Mouse (Mus musculus) frontal cortex, postnatal 14 days (tissue): ENCODE measurements at regions not wholly inside any gene's neighbourhood (a gene's known extent, or its start where the extent isn't known, plus 50 kb on each side); places are given as distances from the start of the nearest gene placed in this dataset.

Experiments used
- DNase-seq, 2 experiments: peaks; one replicate each; pipeline ENCODE4 v3.0.0; 2022; ENCODE audit warnings: low spot score in 2 of 2

DNA sequence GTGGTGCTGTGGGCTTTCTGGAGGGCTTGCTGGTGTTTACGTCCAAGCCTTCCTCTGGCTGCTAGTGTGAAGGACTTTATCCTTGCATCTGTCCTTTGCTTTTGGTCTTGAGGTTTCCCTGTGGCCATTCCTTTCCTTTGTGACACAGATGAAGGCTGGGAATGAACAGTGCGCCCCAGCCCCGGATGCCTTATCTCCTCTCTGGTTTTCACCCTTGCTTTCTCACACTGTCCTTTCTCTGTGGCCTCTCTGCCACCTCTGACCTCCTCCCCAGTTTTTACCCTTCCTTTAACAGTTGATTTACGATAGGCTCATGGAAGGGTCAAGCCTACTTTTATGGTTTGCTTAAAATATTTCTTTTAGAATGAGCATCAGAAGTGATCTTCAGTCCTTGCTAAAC is 53.2 kb downstream of the Gas1 start:
- DNase-seq, result no peak

DNA sequence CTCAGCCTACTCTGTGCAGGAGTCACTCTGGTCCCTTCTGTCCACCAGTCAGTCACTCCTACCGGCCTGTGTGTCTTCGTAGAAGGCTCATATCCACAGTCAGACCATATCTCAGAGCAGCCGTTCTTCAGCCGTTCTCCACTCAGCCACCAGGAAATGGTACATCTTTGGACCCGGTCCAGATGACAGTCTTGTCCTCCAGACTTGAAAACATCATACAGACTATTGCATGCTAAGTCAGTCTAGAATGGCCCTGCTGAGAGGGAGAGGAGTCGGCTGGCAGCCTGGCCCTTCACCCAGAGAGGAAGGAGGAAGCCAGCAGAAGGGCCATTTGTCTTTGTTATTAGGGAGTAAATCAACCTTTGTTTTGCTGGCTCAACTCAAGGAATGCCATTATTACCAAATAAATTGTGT is 54.0 kb downstream of the Gas1 start:
- no peak for DNase-seq

DNA sequence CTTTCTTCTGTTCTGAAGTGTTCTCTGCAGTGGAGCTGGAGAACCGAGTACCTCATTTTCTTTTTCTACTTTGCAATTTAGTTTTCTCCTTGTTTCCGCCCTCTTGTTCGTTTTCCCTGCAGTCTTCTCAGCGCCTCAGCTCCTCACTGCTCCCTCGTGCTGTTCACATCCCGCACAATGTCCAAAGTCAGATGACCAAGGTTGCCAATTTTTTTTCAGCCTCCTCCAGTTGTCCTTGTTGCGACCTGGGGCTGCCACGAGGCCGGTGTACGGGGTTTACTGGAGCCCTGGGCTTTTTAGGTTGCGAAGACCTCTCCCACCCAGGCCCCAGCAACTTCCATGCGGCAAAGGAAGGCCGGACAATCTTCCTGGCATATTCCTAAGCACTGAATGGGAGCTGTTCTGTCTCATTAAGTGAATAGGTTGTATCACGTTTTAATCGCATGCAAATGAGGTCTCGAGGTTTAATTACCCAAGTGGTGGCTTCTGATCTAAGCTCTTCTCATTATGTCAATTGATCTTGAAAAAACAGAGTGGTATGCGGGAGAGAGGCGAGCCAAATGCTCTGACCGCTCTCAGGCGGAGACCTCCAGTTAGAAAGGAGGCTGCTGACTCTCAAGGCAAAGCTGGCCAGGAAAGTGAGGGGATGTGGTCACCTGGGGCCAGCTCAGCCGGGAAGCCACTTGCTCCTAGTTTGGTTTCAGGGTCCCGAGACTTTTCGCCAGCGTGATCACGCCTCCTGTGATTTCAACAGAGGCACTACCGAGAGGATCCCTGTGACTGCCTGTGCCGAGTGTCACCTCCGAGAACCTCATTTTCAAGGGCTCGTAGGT is 54.6 kb downstream of the Gas1 start:
- DNase-seq, result no peak

DNA sequence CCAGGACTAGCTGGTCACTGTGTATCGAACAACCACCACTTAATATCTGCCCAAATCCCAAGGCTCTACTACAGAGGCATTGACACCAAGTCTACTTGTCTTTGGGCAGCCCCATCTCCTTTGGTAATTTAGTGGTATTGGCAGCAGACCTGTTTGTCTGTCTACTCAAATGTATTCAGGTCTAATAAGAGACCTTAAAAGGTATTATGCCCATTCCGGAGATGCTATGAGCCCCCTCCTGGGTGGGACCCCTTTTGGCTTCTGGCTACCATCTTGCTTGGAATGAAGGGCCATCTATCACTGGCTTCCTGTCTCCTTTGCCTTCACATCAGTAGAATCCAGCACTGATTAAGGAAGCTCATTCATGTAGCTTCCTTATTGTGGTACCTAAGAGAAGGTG is 65.7 kb downstream of the Gas1 start:
- no peak for DNase-seq

- peak in 1 of 2 experiments; percentile 17 for DNase-seq
Measured at GRCm38 (mm10) chr13:60110079-60110846, 66.9 kb downstream of the Gas1 start.

- DNase-seq, result peak; percentile 23 to 49
Measured at GRCm38 (mm10) chr13:60105286-60105685, 71.9 kb downstream of the Gas1 start.

DNA sequence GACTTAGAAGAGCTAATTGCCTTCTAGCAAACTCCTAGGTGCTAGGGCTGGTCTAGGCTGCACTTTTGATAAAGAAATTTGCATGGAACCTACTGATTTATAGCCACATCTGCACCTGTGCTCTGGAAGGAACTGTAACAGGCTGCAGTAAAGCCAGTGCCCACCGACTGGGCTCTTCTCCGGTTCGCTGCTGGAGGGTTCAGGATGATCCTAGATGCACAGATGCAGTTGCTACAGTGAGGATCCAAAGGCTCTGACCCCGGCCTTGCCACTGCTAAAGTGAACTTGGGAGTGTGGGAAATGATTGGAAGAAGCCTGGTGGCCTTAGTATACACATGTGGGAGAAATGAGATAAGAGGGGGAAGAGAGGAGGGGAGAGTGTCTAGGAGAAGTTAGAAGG is 75.5 kb downstream of the Gas1 start:
- DNase-seq, result no peak

GRCm38 (mm10) chr13:60100130-60101112 is 76.7 kb downstream of the Gas1 start:
- DNase-seq, result no peak

GRCm38 (mm10) chr13:60099469-60100129 is 77.6 kb downstream of the Gas1 start:
- DNase-seq, result no peak

- DNase-seq, result no peak
Measured at GRCm38 (mm10) chr13:60098394-60098793, 78.8 kb downstream of the Gas1 start.

GRCm38 (mm10) chr13:60097776-60098175 is 79.4 kb downstream of the Gas1 start:
- DNase-seq, result no peak

DNA sequence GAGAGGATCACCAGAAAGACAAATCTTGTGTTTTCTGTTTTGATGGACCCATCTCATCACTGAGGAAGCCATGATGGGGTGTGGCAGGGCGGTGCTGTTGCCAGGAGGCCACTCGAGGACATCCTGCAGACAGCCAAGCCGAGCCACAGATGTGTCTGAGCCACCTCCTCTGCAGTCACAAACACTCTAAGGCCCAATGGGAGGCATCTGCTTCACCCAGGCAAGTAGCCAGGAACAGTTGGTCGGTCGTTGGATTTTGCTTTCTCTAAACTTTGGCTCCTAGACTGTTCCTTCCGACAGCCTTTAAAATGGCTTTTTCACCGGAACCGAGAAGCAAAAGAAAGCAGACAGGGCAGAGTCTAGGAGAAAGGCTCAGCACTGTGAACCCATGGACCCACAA is 90.5 kb downstream of the Gas1 start:
- no peak for DNase-seq

DNA sequence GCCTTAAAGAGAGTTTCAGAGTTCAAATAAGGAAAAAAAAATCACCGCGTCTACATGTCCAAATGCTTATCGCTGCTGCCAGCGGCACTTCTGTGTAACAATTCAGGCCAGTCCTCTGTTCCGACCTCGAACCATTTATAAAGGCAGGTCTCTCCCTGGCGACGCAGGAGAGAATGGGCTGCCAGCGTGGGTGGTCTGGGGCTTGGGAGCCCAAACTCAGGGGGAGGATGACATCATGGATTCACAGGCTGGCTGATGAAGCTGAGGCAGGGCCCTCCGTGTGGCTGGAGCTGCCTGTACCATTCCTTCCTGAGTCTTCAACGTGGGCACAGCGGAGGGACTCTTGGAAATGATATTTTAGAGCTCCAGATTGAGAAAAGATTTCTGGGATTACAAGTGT is 92.2 kb downstream of the Gas1 start:
- DNase-seq, result no peak

DNA sequence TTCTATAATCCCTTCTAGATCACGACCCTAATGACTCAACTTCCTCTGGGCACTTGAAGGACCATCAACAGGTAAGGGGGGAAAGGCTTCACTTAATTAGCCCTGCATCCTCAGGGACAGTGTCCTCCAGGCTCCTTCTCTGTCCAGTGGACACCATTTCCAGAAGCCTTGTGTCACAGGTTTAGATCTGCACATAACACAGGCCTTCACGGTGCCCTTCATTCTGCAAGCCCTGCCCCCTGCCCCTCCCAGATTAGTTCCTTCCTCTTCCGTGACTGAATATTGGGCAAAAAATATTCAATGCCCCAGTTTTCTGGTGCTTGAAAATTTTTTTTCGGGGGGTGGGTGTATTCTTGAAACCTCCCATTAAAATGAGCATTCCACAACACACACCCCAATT is 92.9 kb downstream of the Gas1 start:
- no peak for DNase-seq

- DNase-seq, result no peak
Measured at GRCm38 (mm10) chr13:60080113-60080512, 97.1 kb downstream of the Gas1 start.

DNA sequence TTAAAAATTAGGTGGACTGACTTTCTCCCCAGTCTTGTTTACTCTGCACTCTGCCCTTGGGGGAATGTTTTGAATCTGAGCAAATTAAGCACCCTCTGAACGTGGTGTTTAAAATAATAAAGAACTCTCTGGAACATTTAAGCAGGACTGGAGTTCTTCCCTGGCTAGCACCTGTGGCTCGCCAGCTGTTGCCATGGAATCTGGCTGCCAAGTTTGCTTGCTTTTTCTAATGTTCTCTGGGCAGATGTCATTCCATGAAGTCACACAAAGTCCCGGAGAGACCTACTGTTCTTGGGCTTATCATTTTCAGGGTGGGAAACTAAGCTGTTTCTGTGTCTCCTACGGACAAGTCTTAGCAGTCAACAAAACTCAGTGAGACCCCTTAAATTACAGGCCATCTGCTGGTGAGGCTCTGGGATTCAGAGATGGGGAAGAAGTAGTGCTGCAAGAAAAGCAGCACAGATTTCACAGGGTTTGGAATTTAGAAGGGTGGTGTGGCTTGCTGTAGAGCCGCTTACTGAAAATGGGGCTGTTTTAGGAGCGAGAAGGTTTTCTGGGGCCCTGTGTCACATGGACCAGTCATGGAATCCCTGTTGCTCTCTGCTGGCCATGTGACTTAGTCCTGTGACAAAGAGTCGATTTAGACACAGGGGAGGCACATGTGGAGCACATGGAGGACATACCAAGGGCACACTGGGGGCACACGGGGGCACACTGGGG is 98.7 kb downstream of the Gas1 start:
- no peak for DNase-seq

GRCm38 (mm10) chr13:60076147-60076800 is 100.9 kb downstream of the Gas1 start:
- no peak for DNase-seq

DNA sequence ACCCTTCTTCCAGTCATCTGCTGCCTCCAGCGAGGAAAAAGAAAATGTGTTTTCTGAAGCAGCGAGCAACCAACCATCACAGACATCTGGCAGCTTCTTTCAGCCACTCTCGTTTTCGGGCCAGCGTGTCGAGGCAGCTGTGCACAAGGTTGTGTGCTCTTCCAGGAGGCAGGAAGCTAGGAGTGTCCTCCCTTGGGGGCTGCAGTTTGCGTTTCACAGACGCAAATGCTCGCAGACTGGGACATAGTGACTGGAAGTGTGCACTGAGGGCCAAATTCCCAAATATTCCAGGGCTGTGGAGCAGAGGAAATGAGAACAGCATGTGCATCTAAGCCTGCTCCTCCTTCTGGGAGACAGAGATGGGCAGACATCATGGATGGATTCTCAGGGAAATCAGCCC is 105.6 kb downstream of the Gas1 start:
- no peak for DNase-seq

DNA sequence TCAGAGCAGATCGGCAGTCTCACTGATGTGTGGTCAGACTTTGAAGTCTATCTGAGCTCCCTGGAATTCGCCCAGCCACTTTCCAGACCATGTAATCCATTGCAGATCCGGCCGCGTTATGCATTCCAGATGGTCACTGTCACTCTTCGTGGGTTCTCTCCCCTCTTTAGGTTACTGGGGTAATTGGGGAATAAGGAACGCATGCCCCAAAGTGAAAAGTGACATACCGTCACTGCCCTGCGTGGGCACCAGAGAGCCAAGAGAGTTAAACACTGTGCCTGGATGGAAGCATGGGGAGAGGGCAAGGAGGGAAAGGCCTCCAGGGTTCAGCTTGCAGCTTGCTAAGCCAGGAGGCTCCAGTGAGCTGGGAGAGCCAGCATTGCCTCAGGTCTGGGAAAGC is 108.0 kb downstream of the Gas1 start:
- no peak for DNase-seq

DNA sequence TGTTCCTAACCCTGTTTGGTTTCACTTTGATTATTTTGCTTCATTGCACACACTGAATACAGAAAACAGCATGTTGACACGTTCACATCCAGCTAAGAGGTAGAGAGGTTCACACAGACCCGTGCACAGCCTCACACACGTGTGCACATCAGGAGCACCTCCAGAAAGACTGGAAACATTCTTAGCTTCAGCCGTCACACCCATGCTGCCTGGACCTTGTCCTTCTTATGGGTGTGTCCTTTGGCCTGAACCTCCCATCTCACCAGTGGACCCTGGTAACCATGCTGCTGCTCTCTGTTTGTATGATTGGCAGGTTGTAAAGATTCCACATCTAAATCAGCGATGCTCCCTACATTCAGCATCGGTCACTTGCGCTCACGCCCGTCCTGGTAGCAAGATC is 109.8 kb downstream of the Gas1 start:
- DNase-seq, result no peak
